Mouse (Mus musculus) A20 (cell line): ENCODE results near the gene Gatad1.
A peak's percentile ranks its signal among the peaks of the same experiment; 100 is the strongest.
"Not testable (repeated sequence)": the region's sequence is repeated elsewhere in the genome, so short reads cannot be mapped to it uniquely, and the experiment has no call there.

ENCODE experiments used
- DNase-seq: peaks from one replicate; pipeline ENCODE4 v3.0.0-alpha.2; 2011; ENCODE audit warnings: low read depth, low spot score

The Gatad1 gene

DNA sequence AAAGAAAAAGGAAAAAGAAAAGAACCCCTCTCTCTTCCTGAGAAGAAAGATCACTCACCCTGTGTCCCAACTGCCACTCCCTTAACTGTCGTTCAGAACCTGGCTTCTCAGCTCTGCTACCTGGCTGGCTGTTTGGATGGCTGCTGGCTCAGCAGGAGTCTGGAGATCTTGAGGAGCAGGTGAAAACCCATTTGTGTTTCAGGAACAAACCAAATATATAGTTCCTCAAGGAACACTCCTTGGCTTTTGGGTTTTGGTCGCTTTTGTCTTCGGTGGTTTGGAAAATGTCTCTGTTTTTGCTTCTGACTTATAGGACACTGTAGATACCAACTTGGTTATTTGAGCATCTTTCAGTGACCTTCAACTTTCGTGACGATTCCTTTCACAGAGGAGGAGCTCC, at the start of gene Gatad1:
TSS of gene Gatad1 (minus strand) at position 101 of the 400 bp plus-strand sequence.
- DNase-seq: no peak

DNA sequence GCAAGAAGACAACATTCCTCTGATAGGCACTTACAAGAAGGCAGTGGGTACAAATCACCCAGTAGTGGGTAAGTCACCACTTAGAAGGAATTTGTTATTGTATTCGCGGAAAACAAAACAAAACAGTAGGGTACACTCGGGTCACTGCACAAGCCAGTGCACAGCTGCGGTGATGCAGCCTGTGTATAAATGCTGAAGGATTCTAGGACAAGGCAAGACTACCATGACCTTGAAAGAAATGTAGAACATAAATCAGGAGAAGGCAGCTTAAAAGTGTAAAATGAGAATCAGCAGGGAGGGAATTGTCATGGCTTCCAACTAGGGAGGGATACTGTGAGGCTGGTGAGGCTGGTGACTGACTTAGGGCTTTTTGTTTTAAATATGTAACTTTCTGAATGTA, 45.2 kb upstream of the Gatad1 start:
- DNase-seq: no peak

DNA sequence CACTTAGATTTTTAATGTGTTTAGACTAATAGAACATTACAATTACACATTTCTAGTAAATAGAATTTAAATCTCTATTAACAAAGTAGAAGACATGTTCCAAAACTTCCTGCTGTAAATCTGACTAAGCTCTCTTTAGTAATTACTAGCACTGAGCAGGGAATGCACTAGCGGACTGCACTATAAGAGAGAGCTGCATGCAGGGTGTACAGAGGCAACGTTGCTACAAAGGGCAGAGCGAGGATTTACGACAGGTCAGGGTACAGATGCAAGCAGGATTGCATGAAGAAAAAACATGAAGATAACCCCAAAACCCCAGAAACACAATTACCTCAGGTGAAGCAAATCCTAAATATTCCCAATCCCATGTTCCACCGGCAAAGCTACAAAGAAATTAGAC, 43.0 kb upstream of the Gatad1 start:
- no peak for DNase-seq

DNA sequence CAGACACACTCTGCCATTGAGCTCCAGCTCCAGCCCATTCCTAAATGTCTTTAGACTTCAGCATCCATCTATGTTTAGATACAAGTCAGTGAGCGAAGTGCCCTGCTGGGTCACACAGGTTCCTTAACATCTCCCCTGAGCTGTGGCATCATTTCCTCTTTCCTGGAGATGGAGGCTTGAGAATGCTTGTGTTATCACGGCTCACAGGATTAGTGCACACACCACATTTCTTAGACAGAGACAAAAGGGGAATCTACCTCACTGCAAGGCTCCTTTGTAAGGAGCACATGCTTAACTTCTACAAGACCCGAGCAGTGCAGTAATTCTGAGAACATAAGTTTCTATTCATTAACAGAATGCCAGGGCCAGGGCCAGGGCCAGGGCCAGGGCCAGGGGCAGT, 39.0 kb upstream of the Gatad1 start:
- peak; percentile 62 for DNase-seq

DNA sequence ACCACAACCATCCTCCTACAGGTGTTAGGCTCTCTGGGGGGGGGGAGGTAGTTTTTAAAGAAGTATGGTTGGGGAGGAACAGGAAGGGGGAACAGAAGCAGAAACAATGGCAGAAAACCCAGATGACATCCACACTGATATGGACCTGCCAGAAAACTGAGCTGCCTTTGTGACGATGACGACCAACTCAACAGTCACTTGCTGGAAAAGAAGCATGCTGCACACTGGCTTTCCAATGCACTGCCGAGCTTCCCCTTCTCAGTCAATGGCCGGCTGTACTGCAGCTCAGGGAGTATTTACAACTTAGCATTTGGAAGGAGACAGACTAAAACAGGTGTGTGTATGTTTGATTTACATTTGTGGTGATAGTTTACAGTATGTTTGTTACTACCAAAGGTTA, 38.2 kb upstream of the Gatad1 start:
- peak; percentile 67 for DNase-seq

DNA sequence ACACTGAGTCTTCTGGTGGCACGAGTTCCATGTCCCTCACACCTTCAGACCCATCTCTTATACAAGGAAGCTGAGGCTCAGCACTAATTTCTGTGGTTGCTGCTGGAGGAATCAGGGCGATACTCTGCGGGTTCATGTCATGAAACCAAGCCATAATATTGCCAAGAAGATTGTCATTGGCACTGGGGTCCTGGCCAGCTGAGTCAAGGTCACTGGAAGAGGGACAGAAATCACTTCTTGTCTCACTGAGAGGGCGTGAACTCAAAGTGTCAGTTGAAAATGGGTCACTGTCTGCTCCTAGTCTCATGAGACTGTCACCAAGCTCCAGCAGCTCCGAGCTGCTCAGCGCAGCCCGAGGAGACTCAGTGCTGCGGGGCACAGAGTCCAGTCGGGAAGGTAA, 36.0 kb upstream of the Gatad1 start:
- DNase-seq: no peak

DNA sequence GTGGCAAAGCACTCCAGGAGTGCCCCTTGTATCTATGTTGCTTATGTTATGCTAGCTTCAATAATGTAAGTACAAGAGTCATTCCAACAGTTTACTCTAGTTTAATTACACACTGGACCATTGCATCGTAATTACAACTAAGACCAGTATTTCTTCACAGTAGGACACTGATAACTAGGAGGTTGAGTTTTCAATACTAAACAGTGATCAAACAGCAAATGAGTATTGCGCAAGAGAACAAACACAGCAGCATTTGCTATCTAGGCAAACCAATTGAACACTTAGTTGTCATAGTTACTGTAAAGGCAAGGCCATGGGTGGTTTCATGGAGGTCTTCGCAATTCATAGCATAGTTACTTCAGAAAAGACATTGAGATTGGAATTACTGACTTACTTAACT, 34.3 kb upstream of the Gatad1 start:
- no peak for DNase-seq

DNA sequence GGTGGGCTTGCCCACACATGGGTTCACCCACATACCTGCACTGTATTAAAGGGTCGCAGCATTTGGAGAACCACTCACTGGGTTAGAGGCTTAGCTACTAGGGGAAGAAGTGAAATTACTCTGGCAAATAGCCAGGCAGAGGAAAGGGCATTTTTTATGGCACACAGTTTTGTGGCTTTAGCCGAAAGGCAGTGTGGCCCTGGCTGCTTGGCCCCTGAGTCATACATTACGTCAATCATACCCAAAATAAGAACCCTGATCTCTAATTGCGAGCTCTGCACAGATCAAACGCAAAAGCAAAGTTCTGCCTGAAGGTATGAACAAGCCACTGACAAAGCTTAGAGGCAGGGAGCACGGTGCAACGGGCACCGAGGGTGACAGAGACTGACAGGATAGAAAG, 31.3 kb upstream of the Gatad1 start:
- DNase-seq: no peak

DNA sequence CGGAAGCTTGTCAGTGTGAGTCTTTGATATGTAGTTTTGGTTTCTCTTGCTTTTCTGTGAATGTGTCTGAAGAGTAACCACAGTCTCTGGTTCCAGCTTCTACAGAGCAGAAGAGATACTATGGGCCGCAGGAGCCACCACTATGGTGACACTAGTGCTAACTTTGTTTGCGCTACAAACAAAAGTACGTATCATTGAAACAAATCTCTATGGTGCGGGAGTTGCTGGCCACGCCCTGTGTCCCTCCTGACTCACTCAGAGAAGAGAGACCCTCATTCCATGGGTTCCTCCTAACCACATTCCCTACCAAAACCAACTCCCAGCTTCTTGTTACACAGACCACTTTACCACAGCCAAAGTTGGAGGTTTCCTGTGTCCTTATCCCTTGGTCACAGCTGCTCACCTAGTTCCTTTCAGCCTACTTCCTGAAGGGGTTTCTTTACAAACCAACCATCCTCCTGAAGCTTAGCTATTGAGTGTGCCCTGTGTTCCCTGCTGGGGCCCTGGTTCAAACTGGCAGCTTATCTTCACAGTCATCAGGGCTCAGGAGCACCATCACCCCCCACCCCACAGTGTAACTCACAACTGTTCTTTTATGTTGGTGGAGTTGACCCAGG, 13.1 kb upstream of the Gatad1 start:
- no peak for DNase-seq

DNA sequence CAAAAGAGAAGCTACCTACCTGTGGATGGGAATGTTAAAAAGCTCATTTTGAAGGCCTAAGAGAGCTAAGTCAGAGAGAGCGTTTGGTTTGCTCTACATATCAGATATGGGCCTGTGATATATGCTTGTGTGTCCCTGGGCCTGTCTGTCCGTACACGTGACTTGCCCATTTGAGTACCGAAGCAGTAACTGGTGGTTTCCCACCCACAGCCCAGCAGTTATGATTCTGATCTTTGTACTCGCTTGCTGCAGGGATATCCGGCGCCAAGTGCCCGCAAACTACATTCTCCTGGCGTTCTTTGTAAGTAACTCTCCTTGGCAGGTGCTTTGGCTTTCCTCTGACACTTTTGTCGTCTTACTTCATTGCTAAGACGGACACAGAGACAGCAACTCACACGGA, 9.6 kb upstream of the Gatad1 start:
- DNase-seq: no peak

DNA sequence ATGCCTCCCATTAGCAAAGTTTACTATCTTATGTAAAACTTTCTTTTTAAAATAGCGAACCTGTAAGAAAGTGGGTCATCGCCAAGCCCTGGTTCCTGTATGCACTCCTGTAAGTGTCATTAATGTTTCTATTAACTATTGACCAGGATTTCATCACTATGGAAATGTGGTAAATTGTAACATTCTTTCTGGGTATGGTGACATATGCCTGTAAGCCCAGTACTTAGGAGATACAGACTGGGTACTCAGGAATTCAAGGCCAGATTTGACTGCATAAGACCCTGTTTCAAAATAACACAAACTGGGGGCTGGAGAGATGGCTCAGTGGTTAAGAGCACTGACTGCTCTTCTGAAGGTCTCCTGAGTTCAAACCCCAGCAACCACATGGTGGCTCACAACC, 8.2 kb upstream of the Gatad1 start:
- DNase-seq: no peak

DNA sequence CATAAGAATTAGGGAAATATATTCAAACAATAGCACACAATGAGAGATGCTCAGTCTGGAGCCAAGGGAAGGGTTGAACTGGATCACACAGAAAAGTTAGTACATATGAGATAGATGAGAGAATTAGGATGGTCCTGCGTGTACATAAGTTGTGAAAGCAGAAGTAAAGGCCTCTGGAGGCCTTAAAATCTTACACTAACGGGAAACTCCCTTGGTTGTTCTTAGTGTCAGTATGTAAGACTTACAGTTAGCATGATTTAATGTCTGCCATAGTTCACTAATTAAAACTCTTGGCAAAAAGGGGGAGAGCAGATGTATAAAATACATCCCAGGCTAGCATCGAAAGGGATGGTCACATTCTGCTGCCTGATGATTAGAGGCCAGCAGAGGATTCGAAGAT, 3.2 kb downstream of the Gatad1 start:
- DNase-seq: peak; percentile 66

DNA sequence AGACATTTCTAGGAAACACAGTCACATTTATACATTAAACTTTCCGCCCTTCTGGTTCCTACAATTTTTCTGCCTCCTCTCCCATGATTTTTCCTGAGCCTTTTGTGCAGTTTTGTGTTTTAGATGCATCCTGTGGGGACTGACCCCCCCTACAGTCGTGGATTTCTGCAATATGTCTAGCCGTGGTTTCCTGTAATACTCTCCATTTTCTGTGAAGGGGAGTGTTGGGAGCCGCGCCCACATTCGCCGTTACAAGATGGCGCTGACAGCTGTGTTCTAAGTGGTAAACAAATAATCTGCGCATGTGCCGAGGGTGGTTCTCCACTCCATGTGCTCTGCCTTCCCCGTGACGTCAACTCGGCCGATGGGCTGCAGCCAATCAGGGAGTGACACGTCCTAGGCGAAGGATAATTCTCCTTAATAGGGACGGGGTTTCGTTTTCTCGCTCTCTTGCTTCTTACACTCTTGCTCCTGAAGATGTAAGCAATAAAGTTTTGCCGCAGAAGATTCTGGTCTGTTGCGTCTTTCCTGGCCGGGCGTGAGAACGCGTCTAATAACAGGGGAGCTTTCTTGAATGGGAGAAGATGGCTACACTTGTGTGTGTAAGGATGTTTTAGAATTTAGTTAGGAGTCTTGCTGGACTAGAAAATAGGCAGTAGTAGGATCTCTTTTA, 3.9 kb downstream of the Gatad1 start:
- not testable (repeated sequence) for DNase-seq

DNA sequence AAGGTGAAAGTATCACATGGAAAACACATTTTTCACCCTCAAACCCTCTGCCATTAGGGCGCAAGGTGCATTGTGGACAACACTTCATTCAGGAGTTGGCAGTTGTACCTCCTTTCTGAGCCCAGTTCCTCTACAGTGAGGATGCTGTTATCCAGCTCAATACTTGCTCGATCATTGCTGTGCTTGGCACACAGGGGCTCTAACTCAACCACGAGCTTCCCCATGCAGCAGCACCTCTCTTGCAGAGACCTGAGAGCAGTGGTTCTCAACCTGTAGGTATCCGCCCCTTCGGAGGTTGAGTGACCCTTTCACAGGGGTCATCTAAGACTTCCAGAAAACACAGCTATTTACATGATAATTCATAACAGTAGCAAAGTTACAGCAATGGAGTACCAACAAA, 5.4 kb downstream of the Gatad1 start:
- no peak for DNase-seq

DNA sequence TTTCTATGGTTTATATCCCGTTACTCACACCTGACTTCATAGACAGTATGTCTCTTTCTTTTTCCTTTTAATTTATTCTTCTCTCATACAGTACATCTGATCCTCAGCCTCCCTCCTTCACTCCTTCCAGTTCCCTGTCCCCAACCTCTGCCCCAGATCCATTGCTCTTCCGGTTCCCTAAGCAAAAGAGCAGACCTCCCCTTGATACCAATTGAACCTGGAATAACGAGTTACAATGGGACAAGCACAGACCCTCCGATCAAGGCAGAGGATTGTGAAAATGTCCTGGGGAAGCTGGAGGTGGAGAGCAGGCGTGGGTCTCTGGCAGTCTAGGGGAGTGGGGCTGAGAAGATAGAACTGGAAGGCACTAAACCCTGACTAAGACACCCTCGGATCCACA, 6.1 kb downstream of the Gatad1 start, which contains the start of gene Tmbim7:
TSS of gene Tmbim7 (plus strand) at position 301 of the 400 bp plus-strand sequence.
- DNase-seq: no peak

DNA sequence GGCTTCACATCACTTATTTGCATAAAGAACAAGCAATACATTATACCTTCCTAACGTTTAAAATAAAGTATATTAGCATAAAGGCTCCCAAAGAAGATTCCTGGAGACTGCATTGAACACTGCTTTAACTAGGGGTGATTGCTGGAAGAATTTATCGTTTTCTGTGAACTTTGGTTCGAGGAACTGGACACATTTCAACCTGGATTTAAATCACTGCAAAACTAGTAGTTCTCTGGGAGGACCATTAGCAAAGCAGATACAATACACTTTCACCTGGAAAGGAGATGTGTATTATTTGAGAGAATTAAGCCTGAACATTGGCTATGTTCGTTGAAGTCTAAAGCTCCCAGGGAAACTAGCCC, 8.2 kb downstream of the Gatad1 start:
- DNase-seq: no peak

DNA sequence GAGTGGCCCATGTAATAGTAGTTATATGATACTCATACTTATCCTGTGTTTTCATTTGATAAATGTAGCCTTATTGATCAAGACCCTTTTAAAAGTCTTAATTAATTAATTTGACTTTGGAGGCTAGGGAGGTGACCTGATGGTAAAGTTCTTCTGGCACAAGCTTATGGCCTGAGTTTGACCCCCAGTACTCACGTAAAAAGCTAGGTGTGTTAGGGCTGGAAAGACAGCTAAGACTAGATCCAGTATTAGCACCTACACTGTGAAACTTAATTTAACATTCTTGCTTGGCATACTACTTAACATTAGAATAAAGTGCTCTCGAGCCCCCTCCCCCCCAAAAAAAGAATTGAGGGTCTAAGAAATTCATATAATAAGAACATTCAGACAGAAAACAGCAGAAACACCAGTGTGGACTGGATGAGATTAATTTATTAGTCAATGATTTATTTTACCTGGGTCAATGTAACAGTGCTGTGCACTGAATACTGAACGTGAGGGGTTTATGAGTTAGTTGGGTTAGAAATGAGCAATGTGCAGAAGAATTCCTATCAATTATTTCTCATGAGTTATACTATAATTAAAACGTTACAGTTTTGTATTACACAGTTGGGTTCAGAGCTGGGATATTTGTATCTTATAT, 8.7 kb downstream of the Gatad1 start:
- DNase-seq: no peak

DNA sequence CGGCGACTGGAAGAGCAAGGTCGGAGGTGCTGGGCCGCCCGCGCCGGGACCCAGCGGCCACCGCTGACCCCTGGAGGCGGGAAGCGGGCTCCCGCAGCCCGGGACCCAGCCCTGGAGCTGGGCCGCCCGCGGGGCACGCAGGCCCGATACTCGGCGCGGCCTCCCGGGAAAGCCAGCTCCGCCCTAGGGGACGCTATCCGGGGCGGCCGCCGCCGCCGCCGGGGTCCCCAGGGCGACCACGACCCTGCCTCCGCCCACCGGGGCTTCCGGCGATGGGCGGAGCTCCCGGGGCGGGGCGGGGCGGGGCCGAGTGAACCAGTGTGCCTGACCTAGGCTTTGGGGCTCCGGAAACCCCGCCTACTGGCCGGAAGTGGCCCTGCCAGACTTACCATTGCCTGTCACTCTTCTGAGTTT, 9.3 kb downstream of the Gatad1 start:
- DNase-seq: peak; percentile 95

DNA sequence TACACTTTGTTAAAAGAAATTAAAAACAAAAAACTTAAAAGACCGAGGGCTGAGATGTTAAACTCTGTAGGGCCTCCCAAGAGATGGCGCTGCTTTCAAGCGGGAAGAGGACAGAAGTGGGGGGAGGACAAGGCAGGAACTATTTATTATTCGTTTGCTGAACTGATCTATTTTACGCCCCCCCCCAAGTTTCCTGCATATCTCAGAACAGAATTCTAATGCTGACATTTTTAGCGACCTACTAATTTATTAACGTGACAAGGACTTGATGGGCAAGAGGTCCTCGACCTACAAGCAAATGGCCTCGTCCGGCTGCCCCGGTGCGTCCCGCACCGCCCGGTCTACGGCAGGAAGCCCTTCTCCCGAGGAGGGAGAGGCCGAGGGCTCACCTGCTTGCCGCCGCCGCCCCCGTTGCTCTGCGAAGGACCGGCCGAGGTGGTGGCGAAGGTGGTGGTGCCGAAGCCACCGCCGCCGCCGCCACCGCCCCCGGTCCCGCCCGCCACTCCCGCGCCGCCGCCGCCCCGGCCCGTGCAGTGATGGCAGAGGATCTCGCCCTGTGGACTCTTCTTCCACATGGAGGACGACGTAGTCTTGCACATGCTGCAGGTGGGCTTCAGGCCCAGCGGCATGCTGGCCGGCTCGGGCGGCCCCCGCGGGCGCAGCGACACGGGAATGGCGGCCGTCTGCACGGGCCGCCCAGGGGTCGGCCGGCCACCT, 9.8 kb downstream of the Gatad1 start:
- peak; percentile 86 for DNase-seq

DNA sequence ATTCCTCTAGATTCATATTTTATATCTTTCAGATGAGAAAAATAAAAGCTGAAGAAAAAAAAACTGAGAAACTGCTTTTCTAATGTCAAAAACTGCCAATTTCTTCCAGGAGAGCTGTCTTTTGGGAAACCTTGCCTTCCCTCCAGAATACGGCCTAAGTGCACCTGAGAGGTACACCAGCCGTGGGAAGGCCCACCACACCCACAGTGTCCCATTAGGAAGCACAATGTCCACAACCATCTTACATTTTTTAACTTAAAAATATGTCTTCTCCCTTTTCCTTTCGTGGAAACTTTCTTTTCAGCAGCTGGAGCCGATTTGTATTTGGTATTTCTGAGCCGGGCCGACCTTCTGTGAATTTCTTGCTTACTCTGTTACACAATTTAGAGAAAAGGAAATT, 10.4 kb downstream of the Gatad1 start:
- DNase-seq: peak; percentile 15

DNA sequence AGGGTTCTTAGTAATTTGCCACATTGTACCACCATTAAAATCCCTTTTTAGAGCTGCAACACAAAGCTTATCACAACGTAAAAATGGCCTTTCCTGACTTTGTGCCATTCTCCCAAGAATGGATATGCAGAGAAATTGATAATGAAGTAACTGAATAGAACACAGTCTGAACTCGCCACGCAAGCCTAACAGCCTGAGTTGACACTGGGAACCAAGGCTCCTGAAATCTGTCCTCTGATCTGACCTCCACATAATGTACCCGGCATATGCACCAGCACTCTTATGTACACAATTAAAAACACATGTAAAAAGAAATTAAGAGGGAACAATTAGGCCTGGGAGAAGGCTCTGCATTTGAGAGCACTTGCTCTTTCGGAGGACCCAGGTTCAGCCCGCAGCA, 11.7 kb downstream of the Gatad1 start:
- no peak for DNase-seq

DNA sequence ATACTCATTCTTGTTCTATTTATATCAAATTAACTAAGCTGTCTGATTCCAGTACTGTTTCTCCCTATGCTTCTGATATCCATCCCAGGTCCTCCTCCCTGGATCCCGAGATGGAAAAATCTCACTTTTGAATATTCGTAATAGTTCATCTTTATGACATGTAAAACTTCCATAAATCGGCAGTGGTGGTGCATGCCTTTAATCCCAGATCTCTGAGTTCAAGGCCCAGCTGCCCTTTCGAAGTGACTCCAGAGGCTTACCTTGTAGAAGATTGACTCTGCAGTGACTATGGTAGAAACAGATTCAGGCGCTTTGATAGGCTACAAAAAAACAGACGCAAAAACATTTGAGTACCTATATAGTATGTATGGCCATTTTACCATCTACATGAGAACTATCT, 12.4 kb downstream of the Gatad1 start:
- no peak for DNase-seq

DNA sequence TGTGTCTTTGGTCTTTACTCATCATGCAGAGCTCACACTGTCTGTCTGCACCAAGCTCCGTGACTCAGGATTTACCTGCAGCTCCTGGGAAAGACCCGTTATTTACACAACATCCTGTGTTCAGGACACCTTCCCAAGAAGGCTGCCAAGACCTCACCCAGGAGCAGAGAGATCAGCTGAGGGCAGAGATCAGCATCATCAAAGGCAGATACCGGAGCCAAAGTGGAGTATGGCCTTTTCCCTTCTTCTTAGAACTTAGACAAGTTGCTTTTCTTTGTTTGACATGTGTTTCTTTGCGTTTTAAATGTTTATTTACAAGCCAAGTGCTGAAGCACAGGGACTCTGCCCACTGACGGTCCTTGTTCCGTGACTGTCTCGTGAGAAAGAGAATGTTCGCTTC, 21.7 kb downstream of the Gatad1 start:
- DNase-seq: no peak
